Mouse (Mus musculus) heart, postnatal 25 days (tissue): Measurements from ENCODE around the gene Tlr13. TPM values are rescaled to one million over a fixed set of nuclear protein-coding genes. Genes with fewer than 3 reads are reported as not detected.

Source experiments
- DNase-seq: peaks from one replicate; pipeline ENCODE4 v3.0.0; 2022; ENCODE audit warnings: low spot score
- intact Hi-C: fragments of 180-260 bp; cut with DNase I; formaldehyde crosslinking; loops from one replicate; pipeline ENCODE4 v1.15.1; 2025
- total RNA-seq, 2 experiments: library from RNA; stranded (reverse); gene quantifications; 2 replicates each; pipeline ENCODE4 v1.2.3; 2021

Tlr13 gene
- total RNA-seq = 1 to 10 TPM; 1.2 to 1.4 TPM

GRCm38 (mm10) chrX:106142936-106143335 is at the start of gene Tlr13:
Tlr13 (plus strand) TSS chrX:106143204.
- intact Hi-C loops = no loop called here
- no peak for DNase-seq

GRCm38 (mm10) chrX:106105464-106105863 is 37.5 kb upstream of the Tlr13 start:
- DNase-seq = no peak

GRCm38 (mm10) chrX:106113881-106114280 is 29.1 kb upstream of the Tlr13 start:
- intact Hi-C loops = no loop called here
- no peak for DNase-seq

More at GRCm38 (mm10) chrX:106105464-106105863, 37.5 kb upstream of the Tlr13 start:
- intact Hi-C loops = no loop called here

- intact Hi-C loops = no loop called here
- no peak for DNase-seq
Observed at GRCm38 (mm10) chrX:106114674-106115073, 28.3 kb upstream of the Tlr13 start.

GRCm38 (mm10) chrX:106122823-106123222 is 20.2 kb upstream of the Tlr13 start:
- intact Hi-C loops = no loop called here
- no peak for DNase-seq

- intact Hi-C loops = no loop called here
- DNase-seq = no peak
Observed at GRCm38 (mm10) chrX:106128283-106128682, 14.7 kb upstream of the Tlr13 start.

GRCm38 (mm10) chrX:106129877-106130276 is 13.1 kb upstream of the Tlr13 start:
- no peak for DNase-seq
- intact Hi-C loops = no loop called here

- intact Hi-C loops = no loop called here
- DNase-seq = no peak
Observed at GRCm38 (mm10) chrX:106134916-106135315, 8.1 kb upstream of the Tlr13 start.

GRCm38 (mm10) chrX:106135484-106135883 is 7.5 kb upstream of the Tlr13 start:
- DNase-seq = no peak
- intact Hi-C loops = no loop called here

GRCm38 (mm10) chrX:106135916-106136575 is 7.0 kb upstream of the Tlr13 start:
- intact Hi-C loops = no loop called here
- DNase-seq = peak; percentile 1

- intact Hi-C loops = no loop called here
- DNase-seq = no peak
Observed at GRCm38 (mm10) chrX:106139309-106140070, 3.5 kb upstream of the Tlr13 start.

GRCm38 (mm10) chrX:106148185-106148584 is 5.2 kb downstream of the Tlr13 start:
- intact Hi-C loops = no loop called here
- no peak for DNase-seq

GRCm38 (mm10) chrX:106149460-106149859 is 6.5 kb downstream of the Tlr13 start:
- intact Hi-C loops = no loop called here
- DNase-seq = no peak

GRCm38 (mm10) chrX:106154180-106154586 is 11.2 kb downstream of the Tlr13 start:
- intact Hi-C loops = no loop called here
- no peak for DNase-seq

GRCm38 (mm10) chrX:106155892-106156291 is 12.9 kb downstream of the Tlr13 start:
- intact Hi-C loops = no loop called here
- DNase-seq = no peak

GRCm38 (mm10) chrX:106163995-106164394 is 21.0 kb downstream of the Tlr13 start:
- intact Hi-C loops = no loop called here

GRCm38 (mm10) chrX:106164555-106164954 is 21.6 kb downstream of the Tlr13 start:
- DNase-seq = no peak
- intact Hi-C loops = no loop called here

More at GRCm38 (mm10) chrX:106163995-106164394, 21.0 kb downstream of the Tlr13 start:
- no peak for DNase-seq

- intact Hi-C loops = no loop called here
- DNase-seq = no peak
Observed at GRCm38 (mm10) chrX:106165089-106165488, 22.1 kb downstream of the Tlr13 start.

GRCm38 (mm10) chrX:106171106-106171852 is 28.3 kb downstream of the Tlr13 start:
- DNase-seq = peak; percentile 18
- intact Hi-C loops = loop anchor here (2.0 kb wide), 1 partner anchor 144 kb away; the partner anchor contains the start of gene Atp7a

- intact Hi-C loops = loop anchor here (2.0 kb wide), 1 partner anchor 145 kb away; the partner anchor contains the start of gene Atp7a
- no peak for DNase-seq
Observed at GRCm38 (mm10) chrX:106171853-106172154, 28.8 kb downstream of the Tlr13 start.

GRCm38 (mm10) chrX:106176331-106176730 is 33.3 kb downstream of the Tlr13 start:
- no peak for DNase-seq
- intact Hi-C loops = no loop called here
